Mouse (Mus musculus) c-Kit-negative CD71-positive TER-119-positive erythroid progenitor cells, embryonic 14.5 days (primary cell): ENCODE data around the gene Spem2.
"Not testable (repeated sequence)": the region's sequence is repeated elsewhere in the genome, so short reads cannot be mapped to it uniquely, and the experiment has no call there.

ENCODE experiments used
- DNase-seq: peaks from one replicate; pipeline ENCODE4 v3.0.0-alpha.2; 2013; ENCODE audit warnings: low read depth, low spot score

Gene Spem2

GRCm38 (mm10) chr11:69818365-69818764, at the start of gene Spem2:
Gene Spem2 (minus strand): TSS chr11:69818465.
- no peak for DNase-seq

GRCm38 (mm10) chr11:69867335-69867734, 49.1 kb upstream of the Spem2 start:
- DNase-seq = no peak

- no peak for DNase-seq
Observed at GRCm38 (mm10) chr11:69865561-69865960, 47.3 kb upstream of the Spem2 start.

- DNase-seq = no peak
Observed at GRCm38 (mm10) chr11:69864138-69864860, 46.0 kb upstream of the Spem2 start.

GRCm38 (mm10) chr11:69863729-69864128, 45.5 kb upstream of the Spem2 start:
- DNase-seq = not testable (repeated sequence)

- DNase-seq = no peak
Observed at GRCm38 (mm10) chr11:69858113-69858998, 40.1 kb upstream of the Spem2 start, which contains the start of gene Tnk1. Gene Tnk1 (minus strand): TSS chr11:69858730.

GRCm38 (mm10) chr11:69855347-69855746, 37.1 kb upstream of the Spem2 start:
- no peak for DNase-seq

GRCm38 (mm10) chr11:69854680-69855079, 36.4 kb upstream of the Spem2 start:
- no peak for DNase-seq

- DNase-seq = peak; percentile 96
Observed at GRCm38 (mm10) chr11:69853994-69854393, 35.7 kb upstream of the Spem2 start.

- DNase-seq = no peak
Observed at GRCm38 (mm10) chr11:69850754-69851153, 32.5 kb upstream of the Spem2 start.

GRCm38 (mm10) chr11:69849884-69850283, 31.6 kb upstream of the Spem2 start:
- DNase-seq = no peak

GRCm38 (mm10) chr11:69849128-69849527, 30.9 kb upstream of the Spem2 start:
- no peak for DNase-seq

GRCm38 (mm10) chr11:69848021-69848420, 29.8 kb upstream of the Spem2 start:
- no peak for DNase-seq

GRCm38 (mm10) chr11:69846738-69847688, 28.7 kb upstream of the Spem2 start:
- no peak for DNase-seq

GRCm38 (mm10) chr11:69846198-69846680, 28.0 kb upstream of the Spem2 start, which contains the start of gene Plscr3:
Gene Plscr3 (plus strand): TSS chr11:69846376.
- DNase-seq = peak; percentile 76

- no peak for DNase-seq
Observed at GRCm38 (mm10) chr11:69838714-69839104, 20.4 kb upstream of the Spem2 start.

GRCm38 (mm10) chr11:69837952-69838713, 19.9 kb upstream of the Spem2 start, which contains the start of gene Tmem256:
Gene Tmem256 (plus strand): TSS chr11:69838514.
- DNase-seq = peak; percentile 92

GRCm38 (mm10) chr11:69837604-69837951, 19.3 kb upstream of the Spem2 start, which contains the start of gene Nlgn2:
Gene Nlgn2 (minus strand): TSS chr11:69837784.
- DNase-seq = no peak

GRCm38 (mm10) chr11:69836703-69837576, 18.7 kb upstream of the Spem2 start:
- DNase-seq = no peak
